Mouse (Mus musculus) adrenal gland, adult 8-10 months (tissue): ENCODE measurements at regions not wholly inside any gene's neighbourhood (a gene's known extent, or its start where the extent isn't known, plus 50 kb on each side); places are given as distances from the start of the nearest gene placed in this dataset.

Experiments used
- DNase-seq: peaks from one replicate; pipeline ENCODE4 v3.0.0; 2022

- DNase-seq, result peak; percentile 3
Measured at GRCm38 (mm10) chr12:22951956-22952355, 828.1 kb downstream of the Gm10330 start.

DNA sequence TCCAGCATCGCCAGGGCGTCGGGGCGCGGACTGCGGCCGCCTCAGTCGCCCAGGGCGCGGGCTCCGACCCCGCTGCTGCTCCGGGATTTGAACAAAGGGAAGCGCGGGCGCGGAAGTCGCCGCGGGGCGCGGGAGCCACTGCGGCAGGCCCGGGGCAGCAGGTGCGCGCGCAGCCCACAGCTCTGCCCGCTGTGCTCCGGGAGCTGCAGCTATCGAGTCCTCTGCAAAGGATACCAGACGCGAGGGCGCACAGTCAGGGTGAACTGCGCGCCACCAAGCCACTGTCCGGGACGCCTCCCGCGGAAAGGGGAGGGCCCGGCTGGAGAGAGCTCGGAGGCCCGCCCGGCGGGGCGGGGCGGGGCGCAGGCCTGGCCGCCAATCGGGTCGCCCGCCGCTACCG lies 873.9 kb downstream of the Gm10330 start:
- peak; percentile 37 for DNase-seq
